Mouse (Mus musculus) kidney, adult 2 months (tissue): Measurements from ENCODE around the gene Zmynd12. TPM values are rescaled to one million over a fixed set of nuclear protein-coding genes. Genes with fewer than 3 reads are reported as not detected.

ENCODE experiments used
- DNase-seq: peaks from one replicate; pipeline ENCODE4 v3.0.0; 2021
- H3K27ac ChIP-seq: fragments of 200-500 bp; 2 replicates; pipeline ENCODE4 v1.5.1; 2012; ENCODE audit warnings: low read depth, low read length, control low read depth, inconsistent platforms; ENCODE audit not compliant: insufficient read depth
- H3K27me3 ChIP-seq: fragments of 200-500 bp; replicated peaks from 2 replicates; pipeline ENCODE4 v1.6.1; 2012; ENCODE audit warnings: mild to moderate bottlenecking, moderate library complexity, low read length, inconsistent platforms; ENCODE audit not compliant: control insufficient read depth, insufficient read depth
- H3K36me3 ChIP-seq: fragments of 200-500 bp; 2 replicates; pipeline ENCODE4 v1.6.1; 2012; ENCODE audit warnings: mild to moderate bottlenecking, moderate library complexity, low read length, inconsistent platforms; ENCODE audit not compliant: control insufficient read depth, insufficient read depth
- H3K4me1 ChIP-seq: fragments of 200-500 bp; 2 replicates; pipeline ENCODE4 v1.6.1; 2011; ENCODE audit warnings: low read length; ENCODE audit not compliant: control insufficient read depth, insufficient read depth
- H3K4me3 ChIP-seq: fragments of 200-500 bp; 2 replicates; pipeline ENCODE4 v1.5.1; 2011; ENCODE audit warnings: mild to moderate bottlenecking, low read depth, low read length, control low read depth; ENCODE audit not compliant: insufficient read depth
- CTCF ChIP-seq: fragments of 200-500 bp; conservative IDR thresholded peaks from 2 replicates; pipeline ENCODE4 v1.5.1; 2011; ENCODE audit warnings: low read depth, mild to moderate bottlenecking, control low read depth, low read length, moderate library complexity, mixed read lengths; ENCODE audit not compliant: insufficient read depth, insufficient read length
- POLR2A ChIP-seq: fragments of 200-500 bp; IDR thresholded peaks from one replicate; pipeline ENCODE4 v1.6.1; 2011; ENCODE audit warnings: low read depth, low read length, control low read depth
- WGBS: fragments of 180-500 bp; shearing (Covaris S2); methylation state at CpG from one replicate; pipeline ENCODE4 v1.1.7; 2018; 5-methylcytosine and 5-hydroxymethylcytosine counted together
- polyA plus RNA-seq: library from polyadenylated mRNA; depleted of rRNA; stranded (reverse); fragments of >200 nt; gene quantifications from 2 replicates; pipeline ENCODE4 v1.2.3, GENCODE M21; 2012; rRNA removed

The Zmynd12 gene
- polyA plus RNA-seq: 1.9 and 3.5 TPM in 2 replicates

- Histone ChIP-seq H3K27ac (peak within 1 kb of the TSS; percentile 96), H3K4me1 (peaks cover 16% of the 10 kb centered on the region; the same call in 1 of the 2 replicates), H3K27me3 (no peaks in the 10 kb centered on the region), H3K4me3 (peak within 1 kb of the TSS; percentile 78), H3K36me3 (no peaks in the 10 kb centered on the region)
- TF ChIP-seq CTCF (no peak), POLR2A (peak; percentile 43)
- WGBS: under 1% methylated on average over 52 of the region's 52 CpGs
- DNase-seq: peak; percentile 97
Measured at GRCm38 (mm10) chr4:119422294-119422964, at the start of gene Zmynd12, which contains the start of gene Ppcs. Gene Zmynd12 (plus strand): TSS chr4:119422814. Gene Ppcs (minus strand): TSS chr4:119422420.

- TF ChIP-seq CTCF: no peak
- TF ChIP-seq POLR2A: no peak
- H3K4me3 ChIP-seq: no peak overlapping the region
- no peaks in the 10 kb centered on the region for H3K36me3 ChIP-seq
- peak; percentile 54 for DNase-seq
- 48% methylated on average over 7 of the region's 7 CpGs for WGBS
- H3K27ac ChIP-seq: no peak overlapping the region
- no peaks in the 10 kb centered on the region for H3K27me3 ChIP-seq
- H3K4me1 ChIP-seq: peaks cover 5% of the 10 kb centered on the region; the same call in 1 of the 2 replicates
Measured at GRCm38 (mm10) chr4:119381471-119382190, 41.0 kb upstream of the Zmynd12 start.

- 43% methylated on average over 3 of the region's 3 CpGs for WGBS
- H3K36me3 ChIP-seq: no peaks in the 10 kb centered on the region
- no peak for TF ChIP-seq POLR2A
- TF ChIP-seq CTCF: no peak
- H3K27me3 ChIP-seq: no peaks in the 10 kb centered on the region
- DNase-seq: peak; percentile 78
- no peak overlapping the region for H3K4me3 ChIP-seq
- H3K27ac ChIP-seq: peak overlapping the region; percentile 68; the same call in 1 of the 2 replicates
- no peaks in the 10 kb centered on the region for H3K4me1 ChIP-seq
Measured at GRCm38 (mm10) chr4:119389184-119389583, 33.4 kb upstream of the Zmynd12 start.

GRCm38 (mm10) chr4:119390369-119390768 lies 32.2 kb upstream of the Zmynd12 start:
- 83% methylated on average over 1 of the region's 1 CpGs for WGBS
- peak; percentile 20 for DNase-seq
- Histone ChIP-seq H3K27me3 (no peaks in the 10 kb centered on the region), H3K36me3 (no peaks in the 10 kb centered on the region), H3K4me3 (no peak overlapping the region), H3K4me1 (no peaks in the 10 kb centered on the region), H3K27ac (no peak overlapping the region)
- peak; percentile 52 for TF ChIP-seq CTCF
- no peak for TF ChIP-seq POLR2A

- WGBS: 83% methylated on average over 7 of the region's 7 CpGs
- H3K27ac ChIP-seq: no peak overlapping the region
- TF ChIP-seq POLR2A: no peak
- no peaks in the 10 kb centered on the region; the same call in 1 of the 2 replicates for H3K27me3 ChIP-seq
- H3K4me1 ChIP-seq: no peaks in the 10 kb centered on the region
- H3K4me3 ChIP-seq: no peak overlapping the region
- H3K36me3 ChIP-seq: peaks cover 3% of the 10 kb centered on the region; the same call in 1 of the 2 replicates
- no peak for DNase-seq
Measured at GRCm38 (mm10) chr4:119398751-119399150, 23.9 kb upstream of the Zmynd12 start.

GRCm38 (mm10) chr4:119400896-119401295 lies 21.7 kb upstream of the Zmynd12 start:
- no peak overlapping the region for H3K4me3 ChIP-seq
- H3K27me3 ChIP-seq: no peaks in the 10 kb centered on the region; the same call in 1 of the 2 replicates
- H3K36me3 ChIP-seq: peaks cover 3% of the 10 kb centered on the region; the same call in 1 of the 2 replicates
- WGBS: 69% methylated on average over 7 of the region's 7 CpGs
- TF ChIP-seq CTCF: no peak
- no peak for TF ChIP-seq POLR2A
- DNase-seq: no peak
- no peak overlapping the region for H3K27ac ChIP-seq
- H3K4me1 ChIP-seq: no peaks in the 10 kb centered on the region

GRCm38 (mm10) chr4:119403431-119403830 lies 19.2 kb upstream of the Zmynd12 start:
- Histone ChIP-seq H3K4me3 (no peak overlapping the region), H3K27ac (no peak overlapping the region), H3K36me3 (peaks cover 3% of the 10 kb centered on the region; the same call in 1 of the 2 replicates), H3K4me1 (no peaks in the 10 kb centered on the region), H3K27me3 (no peaks in the 10 kb centered on the region; the same call in 1 of the 2 replicates)
- no peak for TF ChIP-seq CTCF
- TF ChIP-seq POLR2A: no peak
- no peak for DNase-seq
- 93% methylated on average over 2 of the region's 2 CpGs for WGBS
